Mouse (Mus musculus) spleen, adult 2 months (tissue): ENCODE data around the gene Gm10401. TPM values are rescaled to one million over a fixed set of nuclear protein-coding genes. Genes with fewer than 3 reads are reported as not detected.

ENCODE experiments used
- DNase-seq, 2 experiments: peaks; one replicate each; pipeline versions ENCODE4 v3.0.0 to v3.0.0-alpha.2; 2012 to 2021; ENCODE audit warnings: low spot score in 2 of 2, low read depth in 1 of 2
- H3K27ac ChIP-seq: fragments of 200-500 bp; 2 replicates; pipeline ENCODE4 v1.5.1; 2012; ENCODE audit warnings: low read length, inconsistent platforms; ENCODE audit not compliant: insufficient read depth
- H3K27me3 ChIP-seq: fragments of 200-500 bp; 2 replicates; pipeline ENCODE4 v1.6.1; 2012; ENCODE audit warnings: mild to moderate bottlenecking, moderate library complexity, low read length, inconsistent platforms; ENCODE audit not compliant: control insufficient read depth, insufficient read depth
- H3K36me3 ChIP-seq: fragments of 200-500 bp; 2 replicates; pipeline ENCODE4 v1.6.1; 2012; ENCODE audit warnings: mild to moderate bottlenecking, low read length, inconsistent platforms; ENCODE audit not compliant: control insufficient read depth, insufficient read depth
- H3K4me1 ChIP-seq: fragments of 200-500 bp; 2 replicates; pipeline ENCODE4 v1.6.1; 2011; ENCODE audit warnings: inconsistent platforms; ENCODE audit not compliant: control insufficient read depth, insufficient read depth, insufficient read length
- H3K4me3 ChIP-seq: fragments of 200-500 bp; 2 replicates; pipeline ENCODE4 v1.5.1; 2011; ENCODE audit warnings: mild to moderate bottlenecking, inconsistent platforms; ENCODE audit not compliant: insufficient read depth, insufficient read length; ENCODE audit errors: extremely low read depth
- CTCF ChIP-seq: fragments of 200-500 bp; IDR thresholded peaks from 2 replicates; pipeline ENCODE4 v1.5.1; 2011; ENCODE audit warnings: mild to moderate bottlenecking, inconsistent platforms; ENCODE audit not compliant: insufficient read depth, insufficient read length, insufficient replicate concordance; ENCODE audit errors: extremely low read depth
- POLR2A ChIP-seq: fragments of 200-500 bp; IDR thresholded peaks from 2 replicates; pipeline ENCODE4 v1.6.1; 2011; ENCODE audit warnings: low read depth, low read length, inconsistent platforms
- WGBS: fragments of 180-500 bp; shearing (Covaris S2); methylation state at CpG from one replicate; pipeline ENCODE4 v1.1.7; 2018; 5-methylcytosine and 5-hydroxymethylcytosine counted together
- polyA plus RNA-seq: library from polyadenylated mRNA; depleted of rRNA; stranded (reverse); fragments of >200 nt; gene quantifications from 2 replicates; pipeline ENCODE4 v1.2.3, GENCODE M21; 2012

Gene Gm10401
- polyA plus RNA-seq, 1 experiment, result not detected

DNA sequence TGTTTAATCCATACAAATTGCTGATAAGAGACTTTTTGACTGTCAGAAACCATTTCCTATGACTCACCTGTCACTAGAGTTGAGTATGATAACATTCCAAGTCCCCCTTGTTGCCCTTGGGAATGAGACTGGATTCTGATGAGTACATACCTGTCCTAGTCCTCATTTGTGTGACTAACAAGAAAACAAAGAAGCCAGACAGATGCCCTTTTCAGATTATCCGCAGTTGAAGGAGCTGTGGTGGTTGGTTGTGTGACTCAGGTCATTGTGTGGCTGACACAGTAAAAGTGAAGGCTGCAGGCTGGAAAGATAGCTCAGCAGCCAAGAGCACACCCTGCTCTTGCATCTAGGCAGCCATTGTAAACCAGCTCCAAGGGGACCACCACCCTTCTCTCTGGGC is 35.5 kb downstream of the Gm10401 start:
- H3K36me3 ChIP-seq, result peaks cover 4% of the 10 kb centered on the region; the same call in 1 of the 2 replicates
- TF ChIP-seq POLR2A, result no peak
- no peak for TF ChIP-seq CTCF
- peaks cover 7% of the 10 kb centered on the region; the same call in 1 of the 2 replicates for H3K4me1 ChIP-seq
- 89% methylated on average over 1 of the region's 1 CpGs for WGBS
- no peak for DNase-seq
- no peaks in the 10 kb centered on the region for H3K27me3 ChIP-seq
- H3K4me3 ChIP-seq, result no peak overlapping the region
- no peak overlapping the region for H3K27ac ChIP-seq

DNA sequence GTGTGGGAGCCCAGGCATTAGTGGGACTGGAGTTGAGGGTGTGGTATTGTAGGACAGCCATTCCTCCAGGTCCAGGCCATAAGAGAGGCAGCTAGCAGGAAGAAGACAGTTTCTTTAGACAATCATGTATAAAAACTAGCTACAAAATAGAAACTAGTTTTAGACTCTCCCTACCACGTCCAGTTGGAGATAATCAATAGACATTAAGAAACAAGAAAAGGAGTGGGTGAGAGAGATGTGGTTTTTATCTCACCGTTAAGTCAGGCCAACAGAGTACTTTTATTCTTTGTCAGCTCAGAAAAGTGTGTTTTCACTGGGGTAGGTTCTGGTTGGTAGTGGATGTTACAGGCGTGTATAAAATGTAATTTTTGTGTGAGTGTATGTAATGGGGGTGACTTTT is 37.1 kb downstream of the Gm10401 start:
- DNase-seq, result no peak
- Histone ChIP-seq H3K27me3 (no peaks in the 10 kb centered on the region), H3K4me3 (no peak overlapping the region), H3K36me3 (peaks cover 4% of the 10 kb centered on the region; the same call in 1 of the 2 replicates), H3K27ac (no peak overlapping the region), H3K4me1 (peaks cover 11% of the 10 kb centered on the region; the same call in 1 of the 2 replicates)
- WGBS, result 84% methylated on average over 3 of the region's 3 CpGs
- TF ChIP-seq CTCF, result no peak
- no peak for TF ChIP-seq POLR2A

DNA sequence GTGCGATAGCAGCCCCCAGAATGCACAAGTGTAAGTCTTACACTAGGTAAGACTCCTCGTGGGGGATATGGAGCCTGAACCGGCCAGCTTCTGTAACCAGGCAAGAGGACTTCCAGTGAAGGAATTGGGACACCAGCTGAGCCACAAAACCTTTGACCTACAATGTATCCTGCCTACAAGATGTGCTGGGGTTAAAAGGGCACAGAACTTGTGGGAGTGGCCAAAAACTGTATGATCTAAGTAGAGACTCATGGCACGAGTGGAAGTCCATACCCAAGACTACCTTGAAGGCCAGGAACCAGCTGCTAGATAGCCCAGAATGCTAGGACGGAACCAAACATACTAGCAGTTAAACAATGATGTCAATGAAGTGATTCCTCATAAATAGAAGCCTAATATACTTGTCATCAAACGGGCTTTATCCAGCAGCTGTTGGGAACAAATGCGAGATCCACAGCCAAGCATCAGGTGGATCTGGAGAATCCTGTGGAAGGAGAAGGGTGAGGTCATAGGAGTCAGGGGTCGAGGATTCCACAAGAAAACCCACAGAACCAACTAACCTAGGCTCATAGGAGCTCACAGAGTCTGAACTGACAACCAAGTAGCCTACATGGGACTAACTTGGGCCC is 37.9 kb downstream of the Gm10401 start:
- H3K27ac ChIP-seq, result no peak overlapping the region
- TF ChIP-seq POLR2A (no peak), CTCF (no peak)
- H3K4me1 ChIP-seq, result peaks cover 15% of the 10 kb centered on the region; the same call in 1 of the 2 replicates
- H3K27me3 ChIP-seq, result no peaks in the 10 kb centered on the region
- H3K4me3 ChIP-seq, result no peak overlapping the region
- 82% methylated on average over 8 of the region's 8 CpGs for WGBS
- peaks cover 2% of the 10 kb centered on the region; the same call in 1 of the 2 replicates for H3K36me3 ChIP-seq
- DNase-seq, result no peak

DNA sequence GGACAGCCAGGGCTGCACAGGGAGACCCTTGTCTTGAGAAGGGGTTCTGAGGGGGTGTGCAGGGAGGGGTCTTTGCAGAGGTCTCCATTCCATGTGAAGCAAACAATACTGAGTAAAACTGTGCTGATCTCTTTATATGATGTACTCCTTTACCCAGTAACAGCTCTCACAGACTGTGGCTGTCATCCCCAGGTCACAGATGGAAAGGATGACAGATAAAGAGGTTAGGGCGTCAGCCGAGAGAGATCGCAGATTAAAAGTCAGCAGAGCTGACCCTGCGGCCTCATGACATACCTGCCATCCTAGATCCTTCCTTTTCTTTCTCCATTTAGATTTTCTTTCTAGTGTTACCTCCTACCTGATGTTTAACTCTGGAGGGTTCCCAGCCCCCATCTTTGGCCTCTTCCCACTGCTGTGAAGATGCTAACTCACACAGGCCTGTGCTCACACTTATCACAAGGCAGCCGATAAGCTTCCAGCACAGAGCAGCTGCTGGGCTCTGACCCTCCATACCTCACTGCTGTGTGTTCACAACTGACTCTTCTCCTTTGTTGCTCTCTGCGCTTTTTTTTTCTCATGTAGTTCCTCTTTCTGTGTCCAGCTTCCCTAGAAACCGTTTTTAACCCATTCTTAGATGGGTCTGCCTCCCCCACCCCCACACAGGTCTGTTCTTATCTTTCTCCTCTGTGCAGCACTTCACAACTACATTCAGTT is 39.4 kb downstream of the Gm10401 start:
- TF ChIP-seq CTCF (no peak), POLR2A (no peak)
- Histone ChIP-seq H3K4me3 (no peak overlapping the region), H3K27me3 (no peaks in the 10 kb centered on the region), H3K27ac (no peak overlapping the region), H3K4me1 (peaks cover 15% of the 10 kb centered on the region), H3K36me3 (no peaks in the 10 kb centered on the region)
- no peak for DNase-seq
- 32% methylated on average over 7 of the region's 7 CpGs for WGBS

DNA sequence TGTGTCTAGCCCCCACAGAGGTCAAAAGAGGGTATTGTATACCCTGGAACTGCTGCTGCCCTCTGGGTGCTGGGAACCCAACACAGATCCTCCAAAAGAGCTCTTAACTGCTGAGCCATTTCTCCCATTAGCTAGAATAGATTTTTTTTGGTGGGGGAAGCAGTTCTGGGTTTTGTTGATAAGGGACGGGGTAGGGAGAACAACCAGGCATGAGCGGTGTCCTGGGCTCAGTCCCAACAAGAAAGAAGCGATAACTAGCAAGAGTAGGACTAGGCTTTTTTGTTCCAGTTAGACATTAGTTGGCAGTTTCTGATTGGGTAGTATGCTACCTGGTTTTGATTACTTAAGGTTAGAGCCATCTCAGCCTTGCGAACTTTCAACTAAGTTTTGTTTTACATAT is 40.9 kb downstream of the Gm10401 start:
- DNase-seq, result no peak
- peaks cover 15% of the 10 kb centered on the region for H3K4me1 ChIP-seq
- no peak for TF ChIP-seq POLR2A
- no peak for TF ChIP-seq CTCF
- no peak overlapping the region for H3K4me3 ChIP-seq
- H3K27ac ChIP-seq, result no peak overlapping the region
- H3K36me3 ChIP-seq, result no peaks in the 10 kb centered on the region
- H3K27me3 ChIP-seq, result no peaks in the 10 kb centered on the region
- WGBS, result 85% methylated on average over 4 of the region's 4 CpGs

DNA sequence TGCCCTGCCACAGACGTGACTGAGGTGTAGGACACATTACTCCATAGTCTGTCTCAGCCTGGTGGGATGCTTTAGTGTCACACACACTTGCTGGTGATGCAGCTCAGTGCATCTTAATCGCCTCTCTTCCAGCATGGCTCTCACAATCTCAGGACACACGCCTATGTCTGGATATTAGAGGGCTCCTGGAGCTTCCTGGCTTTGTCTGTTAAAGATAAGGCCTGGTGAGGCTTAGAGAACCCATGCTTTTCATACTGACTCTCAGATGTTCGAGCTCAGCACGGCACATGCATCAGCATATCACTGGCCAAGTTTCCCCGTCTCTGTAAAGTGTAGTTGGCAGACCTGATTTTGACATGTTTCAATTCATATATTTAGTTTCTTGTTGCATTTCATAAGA is 42.7 kb downstream of the Gm10401 start:
- no peak overlapping the region for H3K4me3 ChIP-seq
- no peak for DNase-seq
- WGBS, result 72% methylated on average over 6 of the region's 6 CpGs
- no peak for TF ChIP-seq POLR2A
- TF ChIP-seq CTCF, result no peak
- H3K27ac ChIP-seq, result no peak overlapping the region
- no peaks in the 10 kb centered on the region for H3K27me3 ChIP-seq
- peaks cover 15% of the 10 kb centered on the region for H3K4me1 ChIP-seq
- no peaks in the 10 kb centered on the region for H3K36me3 ChIP-seq
